Mouse (Mus musculus) C2C12 (cell line): ENCODE measurements around the gene Wnt3.

ENCODE experiments used
- CEBPB ChIP-seq: IDR thresholded peaks from one replicate; pipeline ENCODE4 v1.6.1; 2011; ENCODE audit warnings: low read depth, mild to moderate bottlenecking, control low read depth, moderate library complexity
- CTCF ChIP-seq: IDR thresholded peaks from one replicate; pipeline ENCODE4 v1.5.1; 2011; ENCODE audit not compliant: control insufficient read depth, insufficient read depth, insufficient read length
- MYOG ChIP-seq: IDR thresholded peaks from one replicate; pipeline ENCODE4 v1.6.1; 2011; ENCODE audit not compliant: control insufficient read depth, insufficient read length; ENCODE audit errors: extremely low read depth

DNA sequence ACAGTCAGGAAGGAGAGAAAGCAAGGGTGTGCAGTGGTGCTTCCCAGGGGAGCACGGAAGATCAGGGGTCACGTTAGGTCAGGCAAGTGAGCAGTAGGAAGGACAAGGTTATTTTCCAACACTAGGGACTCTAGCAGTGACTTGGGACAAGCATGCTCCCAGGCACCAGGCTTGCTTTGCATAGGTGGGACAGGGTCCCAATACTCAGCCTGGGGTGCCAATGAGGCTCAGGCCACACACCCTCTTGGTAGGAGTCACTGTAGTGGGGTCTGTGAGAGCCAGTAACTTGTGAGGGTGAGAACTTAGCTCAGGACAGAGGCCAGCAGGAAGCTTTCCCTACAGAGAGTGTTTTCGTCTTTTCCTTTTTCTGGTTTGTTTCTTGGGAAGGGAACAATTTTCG, 58.4 kb downstream of the Wnt3 start:
- TF ChIP-seq MYOG (no peak), CTCF (no peak), CEBPB (no peak)
